Mouse (Mus musculus) forebrain, embryonic 11.5 days (tissue): Measurements from ENCODE around the gene Tma7. TPM values are rescaled to one million over a fixed set of nuclear protein-coding genes. Genes with fewer than 3 reads are reported as not detected.
A peak's percentile ranks its signal among the peaks of the same experiment; 100 is the strongest.

ENCODE experiments used
- ATAC-seq: fragments of 200-750 bp; cut with Nextera tagmentation; replicated peaks from 2 replicates; pipeline ENCODE4 v1.8.0; 2017; ENCODE audit warnings: moderate TSS enrichment; ENCODE audit not compliant: low FRiP score
- DNase-seq: peaks from one replicate; pipeline ENCODE4 v3.0.0-alpha.2; 2017; ENCODE audit warnings: low spot score
- H3K27ac ChIP-seq: fragments of 300-500 bp; sonication (generic); 2 replicates; pipeline ENCODE4 v1.5.1; 2014; ENCODE audit warnings: low read depth, low read length
- H3K27me3 ChIP-seq: fragments of 300-500 bp; sonication (generic); 2 replicates; pipeline ENCODE4 v1.6.1; 2014; ENCODE audit warnings: mild to moderate bottlenecking, low read length, mixed read lengths; ENCODE audit not compliant: control insufficient read depth, insufficient read depth
- H3K36me3 ChIP-seq: fragments of 300-500 bp; sonication (generic); 2 replicates; pipeline ENCODE4 v1.6.1; 2014; ENCODE audit warnings: mild to moderate bottlenecking, low read length, moderate library complexity, mixed read lengths; ENCODE audit not compliant: control insufficient read depth, insufficient read depth
- H3K4me1 ChIP-seq: fragments of 300-500 bp; sonication (generic); replicated peaks from 2 replicates; pipeline ENCODE4 v1.6.1; 2014; ENCODE audit warnings: low read length, mixed read lengths; ENCODE audit not compliant: control insufficient read depth, insufficient read depth
- H3K4me2 ChIP-seq: fragments of 300-500 bp; sonication (generic); 2 replicates; pipeline ENCODE4 v1.6.1; 2014; ENCODE audit warnings: low read depth, mild to moderate bottlenecking, low read length, moderate library complexity, mixed read lengths; ENCODE audit not compliant: severe bottlenecking
- H3K4me3 ChIP-seq: fragments of 300-500 bp; sonication (generic); 2 replicates; pipeline ENCODE4 v1.5.1; 2014; ENCODE audit warnings: low read depth, low read length
- H3K9ac ChIP-seq: fragments of 300-500 bp; sonication (generic); 2 replicates; pipeline ENCODE4 v1.6.1; 2014; ENCODE audit warnings: low read length
- H3K9me3 ChIP-seq: fragments of 300-500 bp; sonication (generic); 2 replicates; pipeline ENCODE4 v1.6.1; 2016; ENCODE audit warnings: low read length, mixed read lengths; ENCODE audit not compliant: control insufficient read depth
- WGBS: fragments of 180-500 bp; shearing (Covaris S2); extraction: QIAGEN DNeasy Blood & Tissue Kit; methylation state at CpG from one replicate; pipeline ENCODE4 v1.1.7; 2014; 5-methylcytosine and 5-hydroxymethylcytosine counted together
- polyA plus RNA-seq: library from polyadenylated mRNA; unstranded; fragments of >200 nt; fragmentation: Nextera tagmentation; extraction: Ambion mirVana; gene quantifications from 2 replicates; pipeline ENCODE4 v1.2.1, GENCODE M21; 2014

Gene Tma7
- polyA plus RNA-seq, 1 experiment from 2014 or later, result 746 TPM

GRCm38 (mm10) chr9:109120956-109121355 is 38.6 kb upstream of the Tma7 start:
- 89% methylated on average over 6 of the region's 6 CpGs for WGBS
- H3K4me3 ChIP-seq, result no peak overlapping the region
- no peak overlapping the region for H3K27ac ChIP-seq
- H3K9ac ChIP-seq, result no peak overlapping the region
- H3K36me3 ChIP-seq, result peaks cover 21% of the 10 kb centered on the region
- H3K9me3 ChIP-seq, result no peaks in the 10 kb centered on the region
- no peaks in the 10 kb centered on the region for H3K27me3 ChIP-seq
- no peak for ATAC-seq
- H3K4me2 ChIP-seq, result no peak overlapping the region
- DNase-seq, result no peak
- no peaks in the 10 kb centered on the region for H3K4me1 ChIP-seq

GRCm38 (mm10) chr9:109119571-109119970 is 37.2 kb upstream of the Tma7 start:
- Histone ChIP-seq H3K4me3 (no peak overlapping the region), H3K27ac (no peak overlapping the region), H3K4me1 (no peaks in the 10 kb centered on the region), H3K27me3 (no peaks in the 10 kb centered on the region), H3K9me3 (no peaks in the 10 kb centered on the region), H3K9ac (no peak overlapping the region), H3K36me3 (peaks cover 33% of the 10 kb centered on the region), H3K4me2 (no peak overlapping the region)
- no peak for DNase-seq
- WGBS, result 95% methylated on average over 9 of the region's 9 CpGs
- no peak for ATAC-seq

- Histone ChIP-seq H3K9ac (no peak overlapping the region), H3K4me1 (no peaks in the 10 kb centered on the region), H3K4me2 (no peak overlapping the region), H3K4me3 (no peak overlapping the region), H3K36me3 (peaks cover 39% of the 10 kb centered on the region), H3K9me3 (no peaks in the 10 kb centered on the region), H3K27me3 (no peaks in the 10 kb centered on the region), H3K27ac (no peak overlapping the region)
- DNase-seq (no peak), ATAC-seq (no peak)
- WGBS, result 86% methylated on average over 4 of the region's 4 CpGs
These were observed 35.7 kb upstream of the Tma7 start for GRCm38 (mm10) chr9:109118106-109118505.

GRCm38 (mm10) chr9:109116205-109116604 is 33.8 kb upstream of the Tma7 start:
- H3K27ac ChIP-seq, result no peak overlapping the region
- WGBS, result 95% methylated on average over 10 of the region's 10 CpGs
- H3K9me3 ChIP-seq, result no peaks in the 10 kb centered on the region
- no peaks in the 10 kb centered on the region for H3K27me3 ChIP-seq
- H3K4me1 ChIP-seq, result no peaks in the 10 kb centered on the region
- no peak for ATAC-seq
- H3K4me3 ChIP-seq, result no peak overlapping the region
- no peak overlapping the region for H3K4me2 ChIP-seq
- no peak overlapping the region for H3K9ac ChIP-seq
- H3K36me3 ChIP-seq, result peaks cover 43% of the 10 kb centered on the region
- no peak for DNase-seq

GRCm38 (mm10) chr9:109114871-109115270 is 32.5 kb upstream of the Tma7 start:
- Histone ChIP-seq H3K36me3 (peaks cover 43% of the 10 kb centered on the region), H3K9ac (no peak overlapping the region), H3K4me2 (no peak overlapping the region), H3K27me3 (no peaks in the 10 kb centered on the region), H3K4me3 (no peak overlapping the region), H3K27ac (no peak overlapping the region), H3K9me3 (no peaks in the 10 kb centered on the region), H3K4me1 (no peaks in the 10 kb centered on the region)
- DNase-seq (no peak), ATAC-seq (no peak)
- 89% methylated on average over 7 of the region's 7 CpGs for WGBS

GRCm38 (mm10) chr9:109114276-109114675 is 31.9 kb upstream of the Tma7 start:
- Histone ChIP-seq H3K4me2 (no peak overlapping the region), H3K9me3 (no peaks in the 10 kb centered on the region), H3K36me3 (peaks cover 48% of the 10 kb centered on the region), H3K4me3 (no peak overlapping the region), H3K9ac (no peak overlapping the region), H3K4me1 (no peaks in the 10 kb centered on the region), H3K27me3 (no peaks in the 10 kb centered on the region), H3K27ac (no peak overlapping the region)
- DNase-seq (peak; percentile 43), ATAC-seq (no peak)
- WGBS, result 95% methylated on average over 11 of the region's 11 CpGs

- no peak for ATAC-seq
- Histone ChIP-seq H3K9me3 (no peaks in the 10 kb centered on the region), H3K4me2 (no peak overlapping the region), H3K36me3 (peaks cover 50% of the 10 kb centered on the region), H3K4me1 (no peaks in the 10 kb centered on the region), H3K27ac (no peak overlapping the region), H3K27me3 (no peaks in the 10 kb centered on the region), H3K4me3 (no peak overlapping the region), H3K9ac (no peak overlapping the region)
- WGBS, result 92% methylated on average over 8 of the region's 8 CpGs
- peak; percentile 50 for DNase-seq
These were observed 30.9 kb upstream of the Tma7 start for GRCm38 (mm10) chr9:109113331-109113730.

- ATAC-seq (no peak), DNase-seq (peak; percentile 43)
- Histone ChIP-seq H3K27ac (no peak overlapping the region), H3K9ac (no peak overlapping the region), H3K27me3 (no peaks in the 10 kb centered on the region), H3K4me2 (no peak overlapping the region), H3K4me1 (no peaks in the 10 kb centered on the region), H3K9me3 (no peaks in the 10 kb centered on the region), H3K4me3 (no peak overlapping the region), H3K36me3 (peaks cover 46% of the 10 kb centered on the region)
- WGBS, result 95% methylated on average over 9 of the region's 9 CpGs
These were observed 29.2 kb upstream of the Tma7 start for GRCm38 (mm10) chr9:109111591-109111990.

GRCm38 (mm10) chr9:109111101-109111500 is 28.7 kb upstream of the Tma7 start:
- H3K4me2 ChIP-seq, result no peak overlapping the region
- no peaks in the 10 kb centered on the region for H3K27me3 ChIP-seq
- H3K36me3 ChIP-seq, result peaks cover 45% of the 10 kb centered on the region; the same call in 1 of the 2 replicates
- H3K4me1 ChIP-seq, result no peaks in the 10 kb centered on the region
- ATAC-seq, result no peak
- H3K27ac ChIP-seq, result no peak overlapping the region
- H3K9me3 ChIP-seq, result no peaks in the 10 kb centered on the region
- H3K4me3 ChIP-seq, result no peak overlapping the region
- no peak for DNase-seq
- no peak overlapping the region for H3K9ac ChIP-seq
- WGBS, result 97% methylated on average over 4 of the region's 4 CpGs
